Mouse (Mus musculus): Measurements from ENCODE around the gene Eno1.

- TF ChIP-seq CTCF (IDR thresholded peaks at IDR 0.05; ENCODE audit: extremely low read depth, insufficient read depth, insufficient read length, insufficient replicate concordance) = no peak
- no peak for TF ChIP-seq POLR2A (IDR thresholded peaks at IDR 0.05; ENCODE audit: low read depth, low read length)
Measured at GRCm38 (mm10) chr4:150254416-150254815, 17.9 kb downstream of the Eno1 start.
